Mouse (Mus musculus) hindbrain, embryonic 10.5 days (tissue): Measurements from ENCODE around the gene Rcor2. TPM values are rescaled to one million over a fixed set of nuclear protein-coding genes. Genes with fewer than 3 reads are reported as not detected.
A peak's percentile ranks its signal among the peaks of the same experiment; 100 is the strongest.

Experiments
- DNase-seq: peaks from one replicate; pipeline ENCODE4 v3.0.0-alpha.2; 2017; ENCODE audit warnings: low spot score
- H3K27ac ChIP-seq: fragments of 300-500 bp; sonication (generic); 2 replicates; pipeline ENCODE4 v1.5.1; 2016; ENCODE audit warnings: mild to moderate bottlenecking, moderate library complexity
- H3K27me3 ChIP-seq: fragments of 300-500 bp; sonication (generic); 2 replicates; pipeline ENCODE4 v1.6.1; 2016; ENCODE audit warnings: mild to moderate bottlenecking; ENCODE audit not compliant: poor library complexity, insufficient read depth, severe bottlenecking
- H3K36me3 ChIP-seq: fragments of 300-500 bp; sonication (generic); 2 replicates; pipeline ENCODE4 v1.6.1; 2016; ENCODE audit warnings: mild to moderate bottlenecking, moderate library complexity
- H3K4me1 ChIP-seq: fragments of 300-500 bp; sonication (generic); replicated peaks from 2 replicates; pipeline ENCODE4 v1.6.1; 2016; ENCODE audit warnings: mild to moderate bottlenecking
- H3K4me3 ChIP-seq: fragments of 300-500 bp; sonication (generic); 2 replicates; pipeline ENCODE4 v1.5.1; 2016; ENCODE audit warnings: mild to moderate bottlenecking, moderate library complexity
- H3K9me3 ChIP-seq: fragments of 300-500 bp; sonication (generic); 2 replicates; pipeline ENCODE4 v1.6.1; 2016; ENCODE audit warnings: mild to moderate bottlenecking, moderate library complexity
- WGBS: fragments of 180-500 bp; shearing (Covaris S2); methylation state at CpG from one replicate; pipeline ENCODE4 v1.1.7; 2016; 5-methylcytosine and 5-hydroxymethylcytosine counted together
- polyA plus RNA-seq: library from polyadenylated mRNA; unstranded; fragments of >200 nt; fragmentation: Nextera tagmentation; extraction: Ambion mirVana; gene quantifications from 2 replicates; pipeline ENCODE4 v1.2.1, GENCODE M21; 2016

The Rcor2 gene
- polyA plus RNA-seq, 1 experiment from 2014 or later: 79.1 TPM

GRCm38 (mm10) chr19:7267781-7268721 lies 926 bp downstream of the Rcor2 start:
- Histone ChIP-seq H3K9me3 (no peaks in the 10 kb centered on the region), H3K27me3 (no peaks in the 10 kb centered on the region), H3K27ac (peak overlapping the region; percentile 99), H3K4me1 (peaks cover 84% of the 10 kb centered on the region), H3K4me3 (peak overlapping the region; percentile 74), H3K36me3 (peaks cover 39% of the 10 kb centered on the region)
- DNase-seq: peak; percentile 92
- under 1% methylated on average over 97 of the region's 97 CpGs for WGBS

DNA sequence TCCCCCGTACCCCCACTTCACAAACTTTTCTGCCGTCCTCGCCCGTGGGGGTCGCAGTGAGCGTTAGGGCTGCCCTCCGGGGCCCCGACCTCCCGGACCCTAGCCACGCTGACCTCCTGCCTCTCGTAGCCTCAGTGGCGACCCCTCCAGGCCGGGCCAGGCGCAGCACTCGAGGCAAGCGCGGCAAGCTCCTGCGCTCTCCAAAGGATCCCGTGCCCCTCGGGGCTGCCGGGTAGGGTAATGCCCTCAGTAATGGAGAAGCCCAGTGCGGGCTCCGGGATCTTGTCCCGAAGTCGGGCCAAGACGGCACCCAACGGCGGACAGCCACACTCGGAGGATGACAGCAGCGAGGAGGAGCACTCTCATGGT lies 1.6 kb downstream of the Rcor2 start:
- Histone ChIP-seq H3K4me1 (peaks cover 82% of the 10 kb centered on the region), H3K9me3 (no peaks in the 10 kb centered on the region), H3K4me3 (peak overlapping the region; percentile 74), H3K27ac (peak overlapping the region; percentile 99), H3K27me3 (no peaks in the 10 kb centered on the region), H3K36me3 (peaks cover 46% of the 10 kb centered on the region)
- under 1% methylated on average over 30 of the region's 30 CpGs for WGBS
- peak; percentile 91 for DNase-seq

DNA sequence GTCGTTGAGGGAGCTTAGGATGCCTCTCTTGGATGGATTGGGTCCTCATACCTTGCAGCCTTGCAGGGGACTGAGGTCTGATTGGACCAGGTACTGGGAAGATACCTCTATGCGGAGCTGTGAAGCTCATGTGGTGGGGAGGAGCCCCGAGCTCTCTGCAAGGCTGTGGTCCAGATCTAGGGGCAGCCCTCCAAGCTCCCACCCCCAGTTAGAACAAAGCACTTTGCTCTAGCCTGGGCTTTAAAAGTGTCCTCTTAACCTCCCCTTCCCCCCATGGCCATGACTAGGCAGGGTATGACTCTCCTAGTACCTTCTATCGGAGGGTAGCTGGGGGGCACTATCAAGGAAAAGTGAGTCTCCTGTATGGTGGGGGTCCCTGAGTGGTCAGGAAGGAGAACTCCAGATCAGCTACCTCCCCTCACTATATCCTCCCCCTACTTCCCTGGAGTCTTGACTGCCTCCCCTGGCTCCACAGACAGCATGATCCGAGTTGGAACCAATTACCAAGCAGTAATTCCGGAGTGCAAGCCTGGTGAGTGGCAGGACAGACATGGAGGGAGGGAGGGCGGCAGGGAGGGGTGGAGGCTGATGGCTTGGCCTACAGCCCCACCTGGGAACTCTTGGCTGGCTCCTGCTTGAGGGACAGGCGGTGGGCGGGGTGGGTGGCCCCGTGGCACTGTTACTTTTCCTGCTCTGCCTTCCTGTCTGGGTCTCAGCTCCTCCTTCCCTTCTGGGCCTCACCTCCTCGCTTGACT lies 2.3 kb downstream of the Rcor2 start:
- 9% methylated on average over 11 of the region's 11 CpGs for WGBS
- H3K9me3 ChIP-seq: no peaks in the 10 kb centered on the region
- peak overlapping the region; percentile 99 for H3K27ac ChIP-seq
- H3K27me3 ChIP-seq: no peaks in the 10 kb centered on the region
- DNase-seq: no peak
- peaks cover 53% of the 10 kb centered on the region for H3K36me3 ChIP-seq
- H3K4me1 ChIP-seq: peaks cover 82% of the 10 kb centered on the region
- peak overlapping the region; percentile 74 for H3K4me3 ChIP-seq

DNA sequence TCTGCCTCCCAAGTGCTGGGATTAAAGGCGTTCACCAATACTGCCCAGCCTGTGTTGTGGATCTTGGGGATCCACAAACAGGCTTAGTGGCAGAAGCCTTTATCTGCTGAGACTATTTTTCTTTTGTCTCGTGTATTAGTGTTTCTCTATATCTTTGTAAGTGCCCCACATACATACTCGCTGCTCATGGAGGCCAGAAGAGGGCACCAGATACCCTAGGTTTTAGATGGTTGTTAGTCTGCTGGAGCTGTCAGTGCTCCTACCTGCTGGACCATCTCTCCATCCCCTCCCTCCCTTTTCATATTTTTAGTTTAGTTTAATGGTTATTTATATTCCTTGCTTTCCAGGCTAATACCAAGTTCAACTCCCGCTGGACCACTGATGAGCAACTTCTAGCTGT lies 6.4 kb downstream of the Rcor2 start:
- Histone ChIP-seq H3K36me3 (peaks cover 93% of the 10 kb centered on the region), H3K4me3 (no peak overlapping the region), H3K4me1 (peaks cover 78% of the 10 kb centered on the region), H3K9me3 (no peaks in the 10 kb centered on the region), H3K27me3 (no peaks in the 10 kb centered on the region), H3K27ac (no peak overlapping the region)
- no peak for DNase-seq
- 93% methylated on average over 4 of the region's 4 CpGs for WGBS

GRCm38 (mm10) chr19:7274326-7274990 lies 7.3 kb downstream of the Rcor2 start:
- no peak for DNase-seq
- Histone ChIP-seq H3K4me1 (peaks cover 78% of the 10 kb centered on the region), H3K27ac (peak overlapping the region; percentile 75), H3K9me3 (no peaks in the 10 kb centered on the region), H3K4me3 (peak overlapping the region; percentile 23), H3K36me3 (peaks cover 100% of the 10 kb centered on the region), H3K27me3 (no peaks in the 10 kb centered on the region)
- 83% methylated on average over 13 of the region's 13 CpGs for WGBS

GRCm38 (mm10) chr19:7275131-7275789 lies 8.1 kb downstream of the Rcor2 start:
- peak overlapping the region; percentile 12; the same call in 1 of the 2 replicates for H3K4me3 ChIP-seq
- H3K4me1 ChIP-seq: peaks cover 70% of the 10 kb centered on the region
- no peaks in the 10 kb centered on the region for H3K9me3 ChIP-seq
- H3K27me3 ChIP-seq: no peaks in the 10 kb centered on the region
- 0 out of 2 replicates have a peak overlapping the region, but pooled peaks have one; percentile 54 for H3K27ac ChIP-seq
- peaks cover 98% of the 10 kb centered on the region for H3K36me3 ChIP-seq
- WGBS: 56% methylated on average over 7 of the region's 7 CpGs
- no peak for DNase-seq

- DNase-seq: no peak
- Histone ChIP-seq H3K27ac (peak overlapping the region; percentile 36), H3K4me1 (peaks cover 61% of the 10 kb centered on the region), H3K4me3 (0 out of 2 replicates have a peak overlapping the region, but pooled peaks have one; percentile 9), H3K9me3 (no peaks in the 10 kb centered on the region), H3K36me3 (peaks cover 98% of the 10 kb centered on the region), H3K27me3 (no peaks in the 10 kb centered on the region)
- 44% methylated on average over 7 of the region's 7 CpGs for WGBS
Measured at GRCm38 (mm10) chr19:7276053-7276659, 9.0 kb downstream of the Rcor2 start.

- Histone ChIP-seq H3K4me3 (no peak overlapping the region), H3K9me3 (no peaks in the 10 kb centered on the region), H3K4me1 (peaks cover 55% of the 10 kb centered on the region), H3K36me3 (peaks cover 98% of the 10 kb centered on the region), H3K27me3 (no peaks in the 10 kb centered on the region), H3K27ac (peak overlapping the region; percentile 36)
- WGBS: 66% methylated on average over 7 of the region's 7 CpGs
- no peak for DNase-seq
Measured at GRCm38 (mm10) chr19:7276796-7277195, 9.7 kb downstream of the Rcor2 start.

DNA sequence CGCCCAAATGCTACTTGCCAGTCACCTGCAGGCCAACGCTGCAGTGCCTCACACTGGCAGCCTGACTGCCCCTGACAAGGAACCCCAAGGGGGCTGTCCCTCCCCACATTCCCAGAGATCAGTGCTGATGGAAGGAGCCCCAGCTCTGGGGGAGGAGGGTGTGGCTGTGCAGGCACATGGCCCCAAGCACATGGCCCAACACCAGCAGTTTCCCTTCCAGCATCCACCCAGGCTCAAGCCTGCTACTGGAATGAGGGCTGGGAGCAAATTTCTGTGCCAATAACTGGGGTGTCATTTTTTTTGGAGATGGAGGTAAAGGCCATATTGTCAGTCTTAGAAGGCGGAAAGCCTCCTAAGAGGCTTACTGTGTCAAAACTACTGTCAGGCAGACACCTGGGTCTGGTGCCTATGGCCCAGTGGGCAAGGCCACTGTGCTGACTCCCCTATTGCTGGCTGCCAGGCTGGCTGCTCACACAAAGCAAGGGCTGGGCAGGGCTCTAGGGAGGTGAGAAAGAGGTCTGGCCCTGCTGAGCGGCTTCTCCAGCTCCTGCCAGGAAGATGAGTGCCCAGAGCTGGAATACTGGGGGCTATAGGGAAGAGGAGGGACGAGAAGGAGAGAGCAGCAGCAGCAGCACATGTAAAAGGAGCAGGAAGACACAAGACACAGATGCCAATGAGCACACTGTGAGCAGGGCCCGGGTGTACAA lies 11.2 kb downstream of the Rcor2 start:
- no peaks in the 10 kb centered on the region for H3K27me3 ChIP-seq
- no peaks in the 10 kb centered on the region for H3K9me3 ChIP-seq
- H3K36me3 ChIP-seq: peaks cover 98% of the 10 kb centered on the region
- peak overlapping the region; percentile 46; the same call in 1 of the 2 replicates for H3K27ac ChIP-seq
- H3K4me1 ChIP-seq: peaks cover 49% of the 10 kb centered on the region
- DNase-seq: no peak
- no peak overlapping the region for H3K4me3 ChIP-seq
- 83% methylated on average over 6 of the region's 6 CpGs for WGBS

- H3K4me1 ChIP-seq: peaks cover 44% of the 10 kb centered on the region
- no peaks in the 10 kb centered on the region for H3K27me3 ChIP-seq
- DNase-seq: peak; percentile 56
- H3K4me3 ChIP-seq: 0 out of 2 replicates have a peak overlapping the region, but pooled peaks have one; percentile 12
- H3K36me3 ChIP-seq: peaks cover 98% of the 10 kb centered on the region
- H3K9me3 ChIP-seq: no peaks in the 10 kb centered on the region
- 0 out of 2 replicates have a peak overlapping the region, but pooled peaks have one; percentile 19 for H3K27ac ChIP-seq
- 51% methylated on average over 6 of the region's 6 CpGs for WGBS
Measured at GRCm38 (mm10) chr19:7279114-7279513, 12.0 kb downstream of the Rcor2 start.

DNA sequence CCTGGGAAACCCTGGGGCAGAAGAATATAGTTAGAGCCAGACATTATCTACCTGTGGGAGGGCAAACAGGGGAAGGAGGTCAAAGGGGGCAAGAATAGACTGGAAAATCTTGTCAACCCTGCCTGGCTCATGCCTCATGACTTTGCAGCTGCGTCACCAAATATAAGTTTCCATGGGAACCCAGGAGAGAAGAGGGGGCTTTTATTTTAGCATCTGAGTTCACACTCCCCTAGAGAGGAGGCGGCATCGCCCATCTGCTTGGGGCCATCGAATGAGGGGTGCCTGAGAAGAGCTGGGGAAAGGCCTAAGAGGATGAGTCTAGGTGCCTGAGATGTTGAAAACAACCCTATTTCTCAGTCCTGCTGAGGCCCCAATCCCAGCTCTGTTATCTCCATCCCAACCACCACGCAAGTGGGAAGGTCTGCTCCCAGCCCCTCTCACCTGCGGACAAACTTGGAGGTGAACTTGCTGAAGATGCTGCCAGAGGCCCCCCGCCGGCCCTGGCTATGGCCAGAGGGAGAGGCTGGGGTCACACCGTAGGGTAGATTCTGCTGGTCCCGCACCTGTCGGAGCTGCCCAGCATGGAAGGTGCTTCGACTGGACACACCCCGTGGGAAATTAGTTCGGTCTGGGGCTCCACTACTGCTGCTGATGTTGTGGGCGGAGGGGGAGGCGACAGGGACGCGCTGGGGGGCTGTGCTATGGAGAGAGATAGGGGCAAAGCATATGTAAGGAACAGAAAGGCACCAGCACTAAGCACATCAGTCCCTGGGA lies 13.6 kb downstream of the Rcor2 start:
- Histone ChIP-seq H3K4me1 (peaks cover 28% of the 10 kb centered on the region), H3K36me3 (peaks cover 98% of the 10 kb centered on the region), H3K27ac (0 out of 2 replicates have a peak overlapping the region, but pooled peaks have one; percentile 23), H3K27me3 (no peaks in the 10 kb centered on the region), H3K4me3 (no peak overlapping the region), H3K9me3 (no peaks in the 10 kb centered on the region)
- no peak for DNase-seq
- WGBS: 94% methylated on average over 18 of the region's 18 CpGs
